Mouse (Mus musculus): Measurements from ENCODE around the gene Prrc2a. TPM values are rescaled to one million over a fixed set of nuclear protein-coding genes. Genes with fewer than 3 reads are reported as not detected.

Prrc2a gene
- polyA plus RNA-seq, 1 experiment from 2014 or later: 238 TPM

GRCm38 (mm10) chr17:35175968-35176367 lies 11.3 kb upstream of the Prrc2a start, which contains the start of gene Aif1:
Gene Aif1 (minus strand): TSS chr17:35176068.
- H3K4me3 ChIP-seq (ENCODE audit: low read depth, low read length): no peak within 1 kb of the TSS
- H3K27ac ChIP-seq (ENCODE audit: low read depth): no peak within 1 kb of the TSS
- H3K27me3 ChIP-seq (ENCODE audit: insufficient read depth, low read length): no peaks in the 10 kb centered on the region
- DNase-seq: no peak
- no peak for TF ChIP-seq CTCF (IDR thresholded peaks at IDR 0.05; ENCODE audit: low read depth)
- 63% methylated on average over 2 of the region's 2 CpGs for WGBS
- no peaks in the 10 kb centered on the region for H3K36me3 ChIP-seq (ENCODE audit: insufficient read depth)
- ATAC-seq (ENCODE audit: insufficient read depth): no peak
- H3K9ac ChIP-seq: no peak within 1 kb of the TSS
- no peak within 1 kb of the TSS for H3K4me2 ChIP-seq
- H3K9me3 ChIP-seq (ENCODE audit: low read depth, low read length): no peaks in the 10 kb centered on the region
- H3K4me1 ChIP-seq (ENCODE audit: insufficient read depth): no peaks in the 10 kb centered on the region

GRCm38 (mm10) chr17:35175382-35175781 lies 10.7 kb upstream of the Prrc2a start:
- Histone ChIP-seq H3K27me3 (ENCODE audit: insufficient read depth, low read length) (no peaks in the 10 kb centered on the region), H3K27ac (ENCODE audit: low read depth) (no peak overlapping the region), H3K9me3 (ENCODE audit: low read depth, low read length) (no peaks in the 10 kb centered on the region), H3K4me1 (ENCODE audit: insufficient read depth) (no peaks in the 10 kb centered on the region), H3K9ac (no peak overlapping the region), H3K4me2 (no peak overlapping the region), H3K36me3 (ENCODE audit: insufficient read depth) (no peaks in the 10 kb centered on the region), H3K4me3 (ENCODE audit: low read depth, low read length) (no peak overlapping the region)
- WGBS: 75% methylated on average over 6 of the region's 6 CpGs
- DNase-seq (no peak), ATAC-seq (ENCODE audit: insufficient read depth) (no peak)
- no peak for TF ChIP-seq CTCF (IDR thresholded peaks at IDR 0.05; ENCODE audit: low read depth)

- no peak for DNase-seq
- Histone ChIP-seq H3K4me3 (ENCODE audit: low read depth, low read length) (no peak overlapping the region), H3K4me2 (no peak overlapping the region), H3K27me3 (ENCODE audit: insufficient read depth, low read length) (no peaks in the 10 kb centered on the region), H3K9ac (no peak overlapping the region), H3K27ac (ENCODE audit: low read depth) (no peak overlapping the region), H3K4me1 (ENCODE audit: insufficient read depth) (no peaks in the 10 kb centered on the region), H3K36me3 (ENCODE audit: insufficient read depth) (no peaks in the 10 kb centered on the region), H3K9me3 (ENCODE audit: low read depth, low read length) (no peaks in the 10 kb centered on the region)
- TF ChIP-seq CTCF (IDR thresholded peaks at IDR 0.05; ENCODE audit: low read depth): no peak
- 54% methylated on average over 8 of the region's 8 CpGs for WGBS
- ATAC-seq (ENCODE audit: insufficient read depth): no peak
Observed at GRCm38 (mm10) chr17:35174201-35174977, 9.7 kb upstream of the Prrc2a start.

GRCm38 (mm10) chr17:35173329-35173728 lies 8.6 kb upstream of the Prrc2a start:
- no peak overlapping the region for H3K9ac ChIP-seq
- H3K9me3 ChIP-seq (ENCODE audit: low read depth, low read length): no peaks in the 10 kb centered on the region
- H3K4me2 ChIP-seq: no peak overlapping the region
- H3K27me3 ChIP-seq (ENCODE audit: insufficient read depth, low read length): no peaks in the 10 kb centered on the region
- WGBS: 67% methylated on average over 3 of the region's 3 CpGs
- TF ChIP-seq CTCF (IDR thresholded peaks at IDR 0.05; ENCODE audit: low read depth): no peak
- no peaks in the 10 kb centered on the region for H3K4me1 ChIP-seq (ENCODE audit: insufficient read depth)
- H3K4me3 ChIP-seq (ENCODE audit: low read depth, low read length): no peak overlapping the region
- ATAC-seq (ENCODE audit: insufficient read depth) (no peak), DNase-seq (no peak)
- no peak overlapping the region for H3K27ac ChIP-seq (ENCODE audit: low read depth)
- H3K36me3 ChIP-seq (ENCODE audit: insufficient read depth): no peaks in the 10 kb centered on the region

GRCm38 (mm10) chr17:35172445-35173234 lies 7.9 kb upstream of the Prrc2a start:
- DNase-seq: no peak
- no peak for ATAC-seq (ENCODE audit: insufficient read depth)

GRCm38 (mm10) chr17:35168541-35169207 lies 4.0 kb upstream of the Prrc2a start:
- Histone ChIP-seq H3K27me3 (ENCODE audit: insufficient read depth, low read length) (no peaks in the 10 kb centered on the region), H3K36me3 (ENCODE audit: insufficient read depth) (no peaks in the 10 kb centered on the region), H3K4me3 (ENCODE audit: low read depth, low read length) (no peak overlapping the region), H3K4me2 (no peak overlapping the region), H3K4me1 (ENCODE audit: insufficient read depth) (peaks cover 7% of the 10 kb centered on the region; the same call in 1 of the 2 replicates), H3K9ac (no peak overlapping the region), H3K9me3 (ENCODE audit: low read depth, low read length) (no peaks in the 10 kb centered on the region), H3K27ac (ENCODE audit: low read depth) (no peak overlapping the region)
- DNase-seq (peak; percentile 92), ATAC-seq (ENCODE audit: insufficient read depth) (no peak)
- TF ChIP-seq CTCF (IDR thresholded peaks at IDR 0.05; ENCODE audit: low read depth): peak; percentile 74
- WGBS: 10% methylated on average over 4 of the region's 4 CpGs

More at GRCm38 (mm10) chr17:35172445-35173234, 7.9 kb upstream of the Prrc2a start:
- H3K9me3 ChIP-seq (ENCODE audit: low read depth, low read length): no peaks in the 10 kb centered on the region
- H3K9ac ChIP-seq: no peak overlapping the region; the same call in 1 of the 2 replicates
- H3K4me2 ChIP-seq: no peak overlapping the region
- no peak overlapping the region for H3K4me3 ChIP-seq (ENCODE audit: low read depth, low read length)
- 55% methylated on average over 11 of the region's 11 CpGs for WGBS
- no peaks in the 10 kb centered on the region for H3K4me1 ChIP-seq (ENCODE audit: insufficient read depth)
- H3K27ac ChIP-seq (ENCODE audit: low read depth): no peak overlapping the region
- no peaks in the 10 kb centered on the region for H3K27me3 ChIP-seq (ENCODE audit: insufficient read depth, low read length)
- no peaks in the 10 kb centered on the region for H3K36me3 ChIP-seq (ENCODE audit: insufficient read depth)
- TF ChIP-seq CTCF (IDR thresholded peaks at IDR 0.05; ENCODE audit: low read depth): no peak
